Mouse (Mus musculus): Measurements from ENCODE around the gene Tssk6.

DNA sequence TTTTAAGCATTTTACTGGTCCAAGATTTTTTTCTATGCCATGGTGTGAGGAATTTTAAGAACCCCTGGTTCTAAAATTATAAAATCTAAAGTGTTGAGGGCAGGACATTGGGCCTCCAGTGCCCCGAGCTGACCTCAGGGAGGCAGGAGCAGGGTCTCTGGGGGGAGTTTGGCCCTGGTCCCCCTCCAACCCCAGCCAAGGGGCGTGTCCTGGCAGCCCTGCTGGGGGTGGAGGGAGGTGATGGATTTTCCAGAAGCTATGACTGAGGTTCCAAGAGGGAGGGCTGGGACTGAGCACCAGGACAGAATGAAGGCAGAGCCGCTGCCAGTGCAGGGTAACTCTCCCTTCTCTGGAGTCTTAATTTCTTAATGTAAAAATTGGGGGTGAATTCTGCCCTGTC is 24.0 kb upstream of the Tssk6 start:
- no peak for TF ChIP-seq CTCF (conservative IDR thresholded peaks at IDR 0.05; ENCODE audit: low read length)
- TF ChIP-seq POU5F1 (IDR thresholded peaks at IDR 0.05; ENCODE audit: borderline replicate concordance, low read length): no peak
- TF ChIP-seq NANOG (IDR thresholded peaks at IDR 0.05; ENCODE audit: borderline replicate concordance, low read length): no peak
